Mouse (Mus musculus) kidney, adult 18-20 months (tissue): ENCODE data around the gene Acsl5.

ENCODE experiments used
- DNase-seq: peaks from one replicate; pipeline ENCODE4 v3.0.0; 2021

The Acsl5 gene

GRCm38 (mm10) chr19:55251383-55252124 lies at the start of gene Acsl5:
Gene Acsl5, plus strand, starts transcription at chr19:55251938.
- peak; percentile 38 for DNase-seq

DNA sequence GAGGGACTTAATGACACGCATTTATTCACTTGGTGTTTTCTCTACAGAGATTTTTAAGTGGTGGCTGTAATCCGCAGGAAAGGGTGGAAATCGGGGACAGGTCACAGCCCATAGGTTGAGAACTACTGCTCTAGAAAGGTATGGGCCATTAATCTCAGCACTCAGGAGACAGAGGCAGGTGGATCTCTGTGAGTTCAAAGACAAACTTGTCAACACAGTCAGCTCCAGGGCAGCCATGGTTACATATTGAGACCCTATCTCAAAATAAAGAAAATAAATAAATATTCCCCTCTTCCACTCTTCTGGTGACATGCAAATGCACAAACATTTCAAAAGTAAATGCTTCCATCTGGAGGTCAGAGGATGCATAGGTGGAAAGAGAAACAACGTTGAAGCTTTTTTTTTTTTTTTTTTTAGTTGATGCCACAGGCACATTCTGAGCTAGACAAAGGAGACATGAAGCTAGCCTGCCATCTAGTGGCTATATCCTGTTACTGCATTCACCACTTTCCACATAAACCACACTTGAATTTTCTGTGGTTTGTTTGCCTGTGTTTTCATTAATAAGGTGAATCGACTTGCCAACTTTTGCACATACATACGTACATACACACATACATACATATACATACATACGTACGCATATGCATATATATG lies 45.1 kb upstream of the Acsl5 start:
- no peak for DNase-seq

GRCm38 (mm10) chr19:55207205-55207604 lies 44.5 kb upstream of the Acsl5 start:
- no peak for DNase-seq

DNA sequence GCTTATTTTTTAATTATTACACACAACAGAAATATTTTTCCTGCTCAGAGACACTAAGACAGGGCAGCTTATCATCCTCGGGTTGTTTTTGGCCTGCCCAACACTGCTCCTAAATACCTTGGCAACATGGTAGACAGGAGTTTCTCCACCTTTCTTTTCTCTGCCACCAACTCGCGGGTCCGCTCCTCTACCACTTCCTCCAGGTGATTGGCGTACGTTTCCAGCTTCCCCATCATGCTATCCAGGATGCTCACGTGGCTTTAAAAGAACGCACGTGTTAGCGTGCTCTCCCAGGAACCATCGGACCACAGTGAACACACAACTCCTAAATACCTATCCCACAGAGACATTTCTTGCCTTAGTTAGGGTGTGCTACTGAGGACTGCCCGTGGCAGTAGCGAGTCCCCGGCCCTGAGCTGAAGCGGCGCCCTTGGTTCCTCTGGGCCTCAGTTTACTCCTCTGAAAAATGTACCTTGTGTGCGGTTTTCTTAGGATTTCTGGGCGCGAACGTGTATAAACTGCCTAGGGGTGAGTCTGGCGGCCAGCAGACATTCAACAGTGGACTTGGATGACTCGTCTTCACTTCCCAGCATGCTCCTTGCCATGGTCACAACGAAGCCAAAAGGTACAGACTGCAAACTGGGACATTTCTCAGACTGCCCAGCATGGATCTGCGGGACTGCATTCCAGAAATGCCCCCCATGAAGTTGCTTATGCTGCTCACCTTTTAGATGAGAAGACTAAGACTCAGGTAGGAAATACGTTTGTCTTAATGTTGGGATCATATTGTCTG lies 43.8 kb upstream of the Acsl5 start:
- DNase-seq: no peak

DNA sequence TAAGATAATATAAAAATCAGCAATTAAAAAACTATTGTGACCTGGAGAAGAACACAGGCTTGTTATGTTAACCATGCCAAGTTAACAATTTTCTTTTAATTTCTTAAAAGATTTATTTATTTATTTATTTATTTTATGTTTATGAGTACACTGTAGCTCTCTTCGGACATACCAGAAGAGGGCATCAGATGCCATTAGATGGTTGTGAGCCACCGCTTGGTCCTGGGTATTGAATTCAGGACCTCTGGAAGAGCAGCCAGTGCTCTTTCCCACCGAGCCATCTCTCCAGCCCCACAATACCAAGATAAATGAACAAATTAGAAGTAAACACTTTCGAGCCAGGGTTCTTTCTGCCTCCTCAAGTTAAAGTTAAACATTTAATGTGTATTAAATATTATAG lies 43.1 kb upstream of the Acsl5 start:
- DNase-seq: no peak

DNA sequence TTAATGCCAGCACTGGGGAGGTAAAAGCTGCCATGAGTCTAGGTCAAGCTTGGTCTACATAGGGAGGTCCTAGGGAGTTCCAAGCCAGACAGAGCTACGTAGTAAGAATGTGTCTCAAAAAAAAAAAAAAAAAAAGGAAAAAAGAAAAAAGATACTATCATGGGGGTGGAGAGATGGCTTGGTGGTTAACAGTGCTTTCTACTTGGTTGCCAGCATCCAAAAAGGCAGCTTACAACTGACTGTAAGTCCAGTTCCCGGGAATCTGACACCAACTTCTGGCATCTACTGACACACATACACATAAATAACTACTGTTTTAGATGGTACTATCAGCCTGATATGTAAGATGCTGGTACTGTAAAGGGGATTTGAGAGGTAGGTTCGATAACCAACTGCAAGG lies 42.7 kb upstream of the Acsl5 start:
- no peak for DNase-seq

- no peak for DNase-seq
Measured at GRCm38 (mm10) chr19:55211698-55212097, 40.0 kb upstream of the Acsl5 start.

DNA sequence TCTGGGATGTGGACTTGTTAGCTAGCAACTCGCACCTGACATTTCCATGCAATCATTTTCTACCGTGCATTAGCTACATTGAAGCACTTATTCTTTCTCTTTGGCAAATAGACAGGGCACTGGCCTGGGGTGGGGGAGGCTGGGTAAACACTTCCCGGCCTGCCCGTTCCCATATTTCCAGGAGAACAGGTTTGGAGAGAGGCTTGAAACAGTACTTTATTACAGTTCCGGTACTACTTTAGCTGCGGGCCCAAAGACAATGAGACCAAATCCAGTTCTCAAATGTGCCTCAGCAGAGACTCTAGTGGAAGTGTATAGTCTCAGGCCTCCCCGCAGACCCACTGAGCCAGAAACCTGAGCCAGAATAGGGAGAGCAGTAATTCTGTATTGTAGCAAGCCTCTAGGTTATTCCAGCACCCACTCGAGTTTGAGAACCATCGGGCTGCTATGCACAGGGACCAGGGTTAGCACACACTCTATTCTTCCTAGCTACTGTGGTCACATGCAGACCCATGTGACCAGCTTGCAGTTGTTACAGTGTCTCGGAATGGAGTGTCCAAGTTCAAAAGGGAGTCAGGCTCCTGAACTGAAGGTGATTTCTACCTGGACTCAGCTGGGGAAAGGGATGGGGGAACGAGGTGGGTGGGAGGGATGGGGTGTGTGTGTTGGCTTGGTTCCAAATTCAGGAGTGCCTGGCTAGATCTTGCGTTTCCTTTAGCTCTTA lies 38.0 kb upstream of the Acsl5 start:
- DNase-seq: no peak

GRCm38 (mm10) chr19:55216876-55217275 lies 34.9 kb upstream of the Acsl5 start:
- no peak for DNase-seq

DNA sequence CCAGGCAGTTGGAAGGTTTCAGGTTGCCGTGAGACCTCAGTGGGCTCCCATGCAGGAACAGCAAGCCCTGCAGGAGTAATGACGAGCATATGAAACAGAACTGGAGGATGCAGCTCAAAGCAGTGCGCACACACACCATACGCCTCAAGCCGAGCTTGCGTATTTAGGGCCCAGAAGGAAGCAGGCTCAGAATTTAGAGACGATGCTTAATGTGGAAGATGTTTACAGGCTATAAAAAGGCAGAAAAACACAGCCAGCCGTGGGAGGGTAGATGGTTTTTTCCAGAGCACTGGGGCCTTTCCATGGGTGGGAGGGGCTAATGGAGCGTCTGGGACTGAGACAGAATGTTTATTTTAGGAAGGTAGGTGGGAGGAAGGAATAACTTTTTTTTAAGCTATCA lies 34.4 kb upstream of the Acsl5 start:
- no peak for DNase-seq

DNA sequence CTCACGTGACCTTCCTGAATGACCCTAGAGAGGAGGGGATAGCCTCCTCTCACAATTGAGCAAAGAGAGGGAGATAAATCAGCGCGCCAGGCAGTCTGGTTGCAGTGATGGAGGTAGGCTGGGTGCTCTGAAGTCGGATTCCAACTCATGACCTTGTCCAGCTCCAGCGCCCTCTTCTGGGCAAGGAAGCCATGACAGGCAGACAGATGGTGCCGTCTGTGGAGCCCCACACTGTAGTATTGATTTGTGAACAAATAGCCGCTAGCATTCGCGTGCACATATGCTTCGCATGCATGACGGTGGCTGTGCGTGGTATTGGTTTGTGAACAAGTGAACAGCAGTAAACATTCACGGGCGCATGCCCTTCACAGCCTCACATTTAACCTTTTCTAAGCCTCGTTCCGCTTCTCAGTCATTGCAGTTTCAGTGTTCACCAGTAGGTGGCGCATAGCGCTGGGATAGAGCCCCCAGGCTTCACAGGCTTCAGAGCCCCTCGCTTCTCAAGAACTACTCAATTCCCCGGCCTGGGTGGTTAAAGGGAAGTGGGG lies 33.5 kb upstream of the Acsl5 start:
- peak; percentile 91 for DNase-seq

- DNase-seq: no peak
Measured at GRCm38 (mm10) chr19:55218741-55219221, 33.0 kb upstream of the Acsl5 start.

GRCm38 (mm10) chr19:55219359-55219758 lies 32.4 kb upstream of the Acsl5 start:
- DNase-seq: peak; percentile 28

DNA sequence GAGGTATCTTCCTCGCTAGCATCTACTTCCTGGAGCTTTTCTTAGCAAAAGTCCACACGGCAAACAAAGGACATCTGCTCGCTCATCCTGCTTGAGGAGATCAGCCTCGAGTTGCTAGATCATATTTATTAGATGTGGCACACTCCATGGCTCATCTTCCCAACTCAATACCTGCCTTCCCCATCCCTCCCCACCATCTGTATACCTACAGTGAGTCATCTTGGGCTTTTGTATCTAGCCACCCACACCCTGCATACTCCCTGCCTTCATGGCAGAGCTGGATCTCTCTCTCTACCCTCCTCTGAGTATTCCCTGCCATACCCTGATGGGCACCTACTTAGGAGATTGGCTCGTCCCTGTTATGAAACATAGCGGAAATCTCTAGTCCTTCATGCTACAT lies 30.5 kb upstream of the Acsl5 start:
- DNase-seq: no peak

DNA sequence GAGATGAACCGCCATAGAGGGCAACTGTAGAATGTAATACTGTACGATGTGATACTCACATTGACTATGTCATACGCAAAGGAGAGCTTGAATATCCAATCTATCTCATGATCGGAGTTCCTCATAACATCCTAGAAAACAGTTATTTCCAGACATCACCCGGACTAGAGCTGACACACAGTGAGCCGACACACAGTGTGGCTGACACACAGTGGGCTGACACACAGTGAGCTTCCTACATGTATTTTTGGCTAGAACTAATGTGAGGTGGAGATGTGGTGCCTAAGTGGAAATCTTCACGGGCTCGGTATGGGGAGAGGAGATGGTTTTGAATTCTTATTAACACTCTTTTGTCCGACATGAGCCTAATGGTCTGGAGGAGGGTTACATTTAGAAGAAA lies 29.5 kb upstream of the Acsl5 start:
- DNase-seq: no peak

GRCm38 (mm10) chr19:55226621-55227020 lies 25.1 kb upstream of the Acsl5 start:
- DNase-seq: no peak

DNA sequence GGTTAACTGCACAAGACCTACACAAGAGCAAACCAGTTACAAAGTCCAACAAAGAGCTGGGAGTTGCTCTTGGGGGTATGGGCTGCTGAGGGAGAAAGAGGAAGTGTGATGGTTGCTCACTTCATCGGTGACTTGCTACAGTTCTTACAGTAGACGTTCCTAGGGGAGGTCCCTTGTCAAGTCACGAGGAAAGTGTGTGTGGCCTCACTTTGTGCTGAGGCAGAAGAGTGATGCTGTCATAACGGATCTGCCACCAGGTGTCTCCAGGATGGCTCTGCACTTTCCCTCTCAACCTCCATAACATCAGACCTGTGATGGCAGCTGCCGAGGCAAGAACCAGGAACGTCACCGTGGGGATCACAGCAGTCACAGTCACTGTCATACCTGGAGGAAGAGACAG lies 24.6 kb upstream of the Acsl5 start:
- no peak for DNase-seq

DNA sequence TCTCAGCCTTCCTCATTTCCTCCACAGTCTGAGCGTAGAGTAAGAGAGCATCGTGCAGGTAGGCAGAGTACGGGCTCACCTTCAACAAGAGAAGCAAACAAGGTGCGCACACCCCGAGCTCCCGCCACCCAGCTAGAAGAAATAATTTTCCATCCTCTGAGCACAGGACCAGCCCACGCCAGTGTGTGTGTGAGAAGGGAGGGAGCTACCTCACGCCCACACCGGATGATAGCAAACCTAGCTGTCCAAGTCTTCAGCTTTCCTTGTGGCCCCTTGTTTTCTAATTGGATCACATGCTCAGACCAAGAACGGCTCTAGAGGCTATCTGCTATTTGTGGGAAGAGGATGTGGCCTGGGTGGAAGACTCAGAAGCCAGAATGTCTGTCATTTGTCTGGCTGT lies 20.7 kb upstream of the Acsl5 start:
- no peak for DNase-seq

- DNase-seq: no peak
Measured at GRCm38 (mm10) chr19:55232136-55232535, 19.6 kb upstream of the Acsl5 start.

DNA sequence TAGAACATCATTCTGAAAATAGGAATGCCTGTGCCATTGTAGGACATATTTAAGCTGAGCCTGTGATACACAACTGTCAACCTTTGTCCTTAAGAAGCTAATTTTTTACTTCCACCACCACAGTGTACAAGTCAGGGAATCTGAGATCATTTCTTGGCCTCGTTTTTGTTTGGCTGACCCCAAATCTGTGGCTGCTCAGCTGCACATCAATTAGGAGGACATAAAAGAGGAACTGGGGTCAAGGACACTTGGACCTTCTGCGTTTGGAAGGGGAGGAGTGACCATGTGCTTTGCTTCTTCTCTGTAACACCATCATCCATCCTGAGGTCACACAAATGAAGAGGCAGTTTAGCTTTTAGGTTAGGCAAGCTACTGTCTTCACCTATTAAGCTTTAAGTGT lies 15.7 kb upstream of the Acsl5 start:
- no peak for DNase-seq

DNA sequence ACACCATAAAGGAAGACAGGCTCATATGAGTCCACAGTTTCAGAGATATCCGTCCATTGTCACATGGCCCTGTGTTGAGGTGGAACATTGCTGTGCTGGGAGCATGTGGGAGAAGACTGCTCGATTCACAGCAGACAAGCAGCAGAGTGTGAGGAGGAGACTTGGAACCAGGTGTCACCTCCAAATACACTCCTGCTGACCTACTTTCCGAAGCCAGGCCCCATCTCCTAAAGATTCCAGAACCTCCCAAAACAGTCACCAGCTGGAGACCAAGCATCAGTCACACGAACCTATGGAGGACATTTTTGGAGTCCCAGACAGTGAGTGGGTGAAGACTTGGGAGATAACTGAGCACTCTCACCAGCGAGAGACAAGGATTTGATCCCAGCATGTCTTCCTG lies 15.2 kb upstream of the Acsl5 start:
- DNase-seq: no peak

DNA sequence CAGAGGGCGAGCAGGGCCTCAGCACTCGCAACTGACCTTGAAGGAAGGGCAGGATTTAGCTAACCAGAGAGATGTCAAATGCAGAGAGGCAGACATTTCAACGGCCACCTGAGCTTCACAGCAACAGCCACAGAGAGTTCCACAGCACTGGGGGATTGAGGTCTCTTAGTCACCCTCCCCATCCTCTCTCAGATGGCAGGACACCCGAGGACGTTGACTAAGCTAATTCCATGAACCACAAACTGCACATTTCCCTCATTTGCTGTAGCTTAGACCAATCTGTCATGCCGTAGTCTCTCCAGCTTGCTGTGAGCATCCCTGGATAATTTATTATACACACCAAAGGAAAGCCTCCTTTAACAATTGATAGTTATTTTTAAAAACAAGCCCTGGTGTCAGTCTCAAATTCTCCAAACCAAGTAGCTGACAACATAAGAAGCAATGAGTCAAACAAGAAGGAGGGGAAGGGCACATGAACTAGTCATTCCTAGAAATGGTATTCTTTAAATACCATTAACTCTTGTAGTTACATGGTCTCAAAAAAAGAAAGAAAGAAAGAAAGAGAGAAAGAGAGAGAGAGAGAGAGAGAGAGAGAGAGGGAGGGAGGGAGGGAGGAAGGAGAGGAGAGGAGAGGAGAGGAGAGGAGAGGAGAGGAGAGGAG lies 11.8 kb upstream of the Acsl5 start:
- DNase-seq: no peak
